Mouse (Mus musculus) midbrain, embryonic 13.5 days (tissue): ENCODE results near the gene Alox8. TPM values are rescaled to one million over a fixed set of nuclear protein-coding genes. Genes with fewer than 3 reads are reported as not detected.
A peak's percentile ranks its signal among the peaks of the same experiment; 100 is the strongest.

Experiments used
- ATAC-seq: fragments of 200-750 bp; cut with Nextera tagmentation; 2 replicates; pipeline ENCODE4 v1.8.0; 2017; ENCODE audit warnings: mild to moderate bottlenecking, moderate TSS enrichment, moderate library complexity
- H3K27ac ChIP-seq: fragments of 300-500 bp; sonication (generic); 2 replicates; pipeline ENCODE4 v1.5.1; 2015; ENCODE audit warnings: inconsistent platforms, mild to moderate bottlenecking, moderate library complexity
- H3K27me3 ChIP-seq: fragments of 300-500 bp; sonication (generic); 2 replicates; pipeline ENCODE4 v1.6.1; 2015; ENCODE audit warnings: mild to moderate bottlenecking, inconsistent platforms
- H3K36me3 ChIP-seq: fragments of 300-500 bp; sonication (generic); 2 replicates; pipeline ENCODE4 v1.6.1; 2015; ENCODE audit warnings: mild to moderate bottlenecking, inconsistent platforms
- H3K4me1 ChIP-seq: fragments of 300-500 bp; sonication (generic); replicated peaks from 2 replicates; pipeline ENCODE4 v1.6.1; 2015; ENCODE audit warnings: inconsistent platforms
- H3K4me2 ChIP-seq: fragments of 300-500 bp; sonication (generic); replicated peaks from 2 replicates; pipeline ENCODE4 v1.6.1; 2015; ENCODE audit warnings: moderate library complexity, mild to moderate bottlenecking, inconsistent platforms
- H3K4me3 ChIP-seq: fragments of 300-500 bp; sonication (generic); replicated peaks from 2 replicates; pipeline ENCODE4 v1.5.1; 2015; ENCODE audit warnings: mild to moderate bottlenecking, inconsistent platforms
- H3K9ac ChIP-seq: fragments of 300-500 bp; sonication (generic); replicated peaks from 2 replicates; pipeline ENCODE4 v1.6.1; 2015; ENCODE audit warnings: mild to moderate bottlenecking, inconsistent platforms
- H3K9me3 ChIP-seq: fragments of 300-500 bp; sonication (generic); 2 replicates; pipeline ENCODE4 v1.6.1; 2016; ENCODE audit warnings: mild to moderate bottlenecking, inconsistent platforms
- WGBS: fragments of 180-500 bp; shearing (Covaris S2); methylation state at CpG from one replicate; pipeline ENCODE4 v1.1.7; 2015; 5-methylcytosine and 5-hydroxymethylcytosine counted together
- polyA plus RNA-seq: library from polyadenylated mRNA; unstranded; fragments of >200 nt; fragmentation: Nextera tagmentation; extraction: Ambion mirVana; gene quantifications from 2 replicates; pipeline ENCODE4 v1.2.1, GENCODE M21; 2015

Gene Alox8
- polyA plus RNA-seq, 1 experiment from 2014 or later = 0.07 TPM

DNA sequence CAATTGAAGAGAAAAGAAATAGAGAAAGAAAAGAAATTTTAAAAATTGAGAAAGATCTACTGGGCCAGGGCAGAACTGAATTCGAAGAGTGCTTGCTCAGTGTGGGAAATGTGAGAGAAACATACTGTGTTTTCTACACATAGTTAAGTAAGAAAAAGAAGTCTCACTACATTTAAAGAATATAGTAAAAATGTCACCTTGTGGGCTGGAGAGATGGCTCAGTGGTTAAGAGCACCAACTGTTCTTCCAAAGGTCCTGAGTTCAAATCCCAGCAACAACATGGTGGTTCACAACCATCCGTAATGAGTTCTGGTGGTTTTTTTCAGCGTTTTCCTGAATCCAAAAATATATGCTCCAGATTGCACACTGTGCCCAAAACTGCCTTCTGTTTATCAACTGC is 19.1 kb downstream of the Alox8 start:
- Histone ChIP-seq H3K9me3 (no peaks in the 10 kb centered on the region), H3K4me1 (no peaks in the 10 kb centered on the region), H3K4me2 (no peak overlapping the region), H3K27ac (no peak overlapping the region), H3K27me3 (no peaks in the 10 kb centered on the region), H3K4me3 (no peak overlapping the region), H3K9ac (no peak overlapping the region), H3K36me3 (no peaks in the 10 kb centered on the region)
- WGBS = 77% methylated on average over 3 of the region's 3 CpGs
- ATAC-seq = no peak

DNA sequence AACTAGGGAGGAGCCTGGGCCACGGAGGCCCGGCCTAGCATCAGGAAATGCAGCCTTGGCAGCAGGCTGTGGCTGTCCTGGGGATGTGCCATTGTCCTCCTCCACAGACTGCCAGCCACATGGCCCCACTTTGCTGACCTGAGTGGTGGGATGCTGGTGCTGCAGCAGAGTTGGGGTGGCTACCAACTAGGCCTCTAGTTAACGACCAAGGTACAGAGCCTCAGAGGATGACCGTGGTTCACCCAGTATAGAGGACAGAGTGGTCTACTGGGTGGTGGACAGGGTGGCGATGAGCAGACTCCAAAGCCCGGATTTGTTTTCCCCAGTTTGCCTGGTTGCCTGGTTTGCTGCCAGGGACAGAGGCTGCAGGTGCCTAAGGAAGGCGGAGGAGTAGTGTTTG is 22.9 kb downstream of the Alox8 start:
- H3K4me3 ChIP-seq = no peak overlapping the region
- H3K9me3 ChIP-seq = no peaks in the 10 kb centered on the region
- H3K36me3 ChIP-seq = no peaks in the 10 kb centered on the region
- H3K4me2 ChIP-seq = no peak overlapping the region
- 91% methylated on average over 7 of the region's 7 CpGs for WGBS
- H3K27ac ChIP-seq = no peak overlapping the region
- H3K27me3 ChIP-seq = no peaks in the 10 kb centered on the region
- no peak for ATAC-seq
- no peak overlapping the region for H3K9ac ChIP-seq
- H3K4me1 ChIP-seq = no peaks in the 10 kb centered on the region

DNA sequence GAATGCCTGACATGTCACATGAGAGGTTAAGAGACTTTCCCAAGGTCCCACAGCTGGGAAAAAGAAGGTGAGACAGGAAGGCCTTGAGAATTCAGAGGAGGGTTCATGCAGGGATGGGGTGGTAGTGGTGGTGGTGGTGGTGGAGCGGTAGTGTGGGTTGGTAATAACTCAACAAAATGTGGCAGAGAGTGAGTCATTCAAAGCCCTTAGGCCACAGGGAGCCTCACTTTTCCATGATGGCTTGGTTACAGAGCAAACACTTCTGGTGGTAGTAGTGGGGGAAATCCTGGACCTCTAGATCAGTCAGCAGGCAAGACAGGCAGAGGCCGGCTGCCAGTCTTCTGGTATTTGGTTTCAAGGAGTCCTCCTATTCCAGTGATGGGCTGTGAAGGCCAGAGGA is 25.0 kb downstream of the Alox8 start:
- H3K9me3 ChIP-seq = no peaks in the 10 kb centered on the region
- H3K4me2 ChIP-seq = no peak overlapping the region
- ATAC-seq = no peak
- H3K36me3 ChIP-seq = no peaks in the 10 kb centered on the region
- H3K9ac ChIP-seq = no peak overlapping the region
- WGBS = 92% methylated on average over 2 of the region's 2 CpGs
- no peak overlapping the region for H3K4me3 ChIP-seq
- H3K27me3 ChIP-seq = no peaks in the 10 kb centered on the region
- no peak overlapping the region for H3K27ac ChIP-seq
- H3K4me1 ChIP-seq = no peaks in the 10 kb centered on the region

DNA sequence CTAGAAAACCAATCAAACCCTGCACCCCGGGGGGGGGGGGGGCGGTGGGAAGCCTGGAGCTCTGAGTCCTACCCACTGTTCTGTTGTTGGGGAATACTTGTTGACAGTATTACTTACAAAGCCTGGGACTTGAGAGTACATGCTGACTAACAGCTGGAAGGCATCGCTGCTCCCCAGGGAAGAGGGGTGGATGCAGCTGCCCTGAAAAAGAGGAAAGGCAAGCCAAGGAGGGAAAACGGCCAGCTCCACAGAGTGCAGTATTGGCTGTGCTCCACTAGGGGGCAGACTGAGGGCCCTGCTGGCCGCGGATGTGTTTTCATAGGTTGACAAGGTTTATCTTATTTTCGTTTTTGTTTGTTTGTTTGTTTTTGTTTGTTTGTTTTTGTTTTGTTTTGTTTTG is 26.0 kb downstream of the Alox8 start:
- Histone ChIP-seq H3K36me3 (no peaks in the 10 kb centered on the region), H3K27ac (no peak overlapping the region), H3K4me3 (no peak overlapping the region), H3K9ac (no peak overlapping the region), H3K27me3 (no peaks in the 10 kb centered on the region), H3K4me1 (no peaks in the 10 kb centered on the region), H3K4me2 (no peak overlapping the region), H3K9me3 (no peaks in the 10 kb centered on the region)
- ATAC-seq = no peak
- 30% methylated on average over 7 of the region's 7 CpGs for WGBS

DNA sequence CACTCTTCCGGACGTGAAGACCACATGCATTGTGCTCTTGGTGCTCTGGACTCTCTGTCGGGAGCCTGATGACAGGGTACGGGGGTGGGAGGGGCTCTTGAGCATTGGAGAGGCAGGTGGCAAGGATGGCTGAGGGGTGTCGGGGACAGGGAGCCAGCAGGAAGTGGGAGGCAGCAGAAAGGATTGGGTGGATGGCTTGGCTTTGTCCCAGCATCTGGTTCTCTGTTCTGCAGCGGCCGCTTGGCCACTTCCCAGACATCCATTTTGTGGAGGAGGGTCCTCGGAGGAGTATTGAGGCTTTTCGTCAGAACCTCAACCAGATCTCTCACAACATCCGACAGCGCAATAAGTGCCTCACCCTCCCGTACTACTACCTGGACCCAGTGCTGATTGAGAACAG is 28.3 kb downstream of the Alox8 start:
- Histone ChIP-seq H3K4me2 (no peak overlapping the region), H3K4me3 (no peak overlapping the region), H3K36me3 (no peaks in the 10 kb centered on the region), H3K4me1 (no peaks in the 10 kb centered on the region), H3K27me3 (no peaks in the 10 kb centered on the region), H3K27ac (no peak overlapping the region), H3K9ac (no peak overlapping the region), H3K9me3 (no peaks in the 10 kb centered on the region)
- WGBS = 94% methylated on average over 12 of the region's 12 CpGs
- ATAC-seq = no peak

DNA sequence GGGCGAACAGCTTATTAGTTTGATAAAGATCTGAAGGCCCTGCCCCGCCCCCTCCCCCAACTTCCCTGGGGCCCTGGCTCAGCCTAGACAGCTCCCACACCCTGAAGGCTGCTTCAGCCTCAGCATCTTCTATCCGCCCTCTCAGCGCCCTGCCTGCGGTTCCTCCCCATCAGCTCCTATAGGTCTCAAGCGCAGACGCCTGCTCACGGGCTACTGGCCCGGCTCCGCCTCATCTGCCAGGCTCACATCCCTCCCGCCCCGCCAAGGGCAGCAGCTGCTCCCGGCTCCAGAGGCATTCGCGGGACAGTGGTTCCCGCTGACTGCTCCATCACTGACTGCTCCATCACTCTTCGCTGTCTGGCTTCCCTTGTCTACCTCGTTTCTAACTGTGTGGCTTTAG is 40.8 kb downstream of the Alox8 start, which contains the start of gene Alox12b:
Gene Alox12b (plus strand): TSS at position 190 of the 400 bp plus-strand sequence.
- peak; percentile 83 for ATAC-seq
- no peaks in the 10 kb centered on the region for H3K9me3 ChIP-seq
- peaks cover 10% of the 10 kb centered on the region for H3K4me1 ChIP-seq
- no peaks in the 10 kb centered on the region for H3K36me3 ChIP-seq
- H3K4me3 ChIP-seq = peak within 1 kb of the TSS; percentile 26
- H3K27ac ChIP-seq = no peak within 1 kb of the TSS
- peak within 1 kb of the TSS; percentile 54; the same call in 1 of the 2 replicates for H3K9ac ChIP-seq
- peak within 1 kb of the TSS; percentile 51 for H3K4me2 ChIP-seq
- H3K27me3 ChIP-seq = peaks cover 30% of the 10 kb centered on the region
- WGBS = 2% methylated on average over 18 of the region's 18 CpGs

DNA sequence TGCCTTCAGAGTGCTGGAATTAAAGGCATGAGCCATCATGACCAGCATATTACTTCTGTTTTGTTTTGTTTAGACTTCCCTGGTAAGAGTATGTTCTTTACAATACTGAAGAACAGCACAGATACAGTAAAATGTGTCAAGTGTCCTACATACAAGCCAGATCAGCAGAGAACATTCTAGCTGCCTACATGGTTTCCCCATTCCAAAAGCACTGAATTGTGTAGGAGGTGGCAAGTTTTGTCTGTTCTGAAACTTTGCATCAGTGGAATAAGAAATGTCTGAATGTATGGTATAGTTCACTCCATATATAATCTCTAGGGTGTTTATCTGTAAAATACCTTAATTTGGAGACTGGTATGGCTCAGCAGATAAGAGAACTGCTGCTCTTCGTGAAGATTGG is 42.3 kb downstream of the Alox8 start:
- H3K4me3 ChIP-seq = no peak overlapping the region
- no peak for ATAC-seq
- no peaks in the 10 kb centered on the region for H3K9me3 ChIP-seq
- no peak overlapping the region for H3K27ac ChIP-seq
- WGBS = 44% methylated on average over 1 of the region's 1 CpGs
- no peak overlapping the region for H3K9ac ChIP-seq
- no peak overlapping the region for H3K4me2 ChIP-seq
- H3K4me1 ChIP-seq = peaks cover 10% of the 10 kb centered on the region
- H3K36me3 ChIP-seq = no peaks in the 10 kb centered on the region
- peaks cover 30% of the 10 kb centered on the region for H3K27me3 ChIP-seq

DNA sequence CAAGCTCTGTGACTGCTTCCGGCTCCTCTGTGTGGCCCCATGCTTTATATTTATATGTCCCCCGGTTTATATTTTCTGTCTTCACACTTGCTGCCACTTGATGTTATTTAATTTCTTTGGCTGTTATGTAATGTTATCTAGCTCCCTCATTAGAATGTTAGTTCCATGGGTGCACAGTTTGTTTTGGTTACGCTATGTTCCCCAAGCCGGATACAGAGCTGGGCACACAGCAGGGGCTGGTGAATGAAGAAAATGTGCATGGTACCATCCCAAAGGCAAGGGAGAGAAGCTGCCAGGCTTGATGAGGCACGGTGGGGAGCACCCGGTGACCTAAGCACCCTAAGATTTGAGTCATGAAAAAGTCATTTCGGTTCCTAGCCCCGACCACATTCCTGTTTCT is 43.8 kb downstream of the Alox8 start:
- no peaks in the 10 kb centered on the region for H3K9me3 ChIP-seq
- H3K27me3 ChIP-seq = peaks cover 27% of the 10 kb centered on the region
- ATAC-seq = no peak
- no peak overlapping the region for H3K27ac ChIP-seq
- H3K4me1 ChIP-seq = peaks cover 10% of the 10 kb centered on the region
- 85% methylated on average over 8 of the region's 8 CpGs for WGBS
- no peaks in the 10 kb centered on the region for H3K36me3 ChIP-seq
- H3K4me2 ChIP-seq = no peak overlapping the region
- H3K9ac ChIP-seq = no peak overlapping the region
- H3K4me3 ChIP-seq = no peak overlapping the region

DNA sequence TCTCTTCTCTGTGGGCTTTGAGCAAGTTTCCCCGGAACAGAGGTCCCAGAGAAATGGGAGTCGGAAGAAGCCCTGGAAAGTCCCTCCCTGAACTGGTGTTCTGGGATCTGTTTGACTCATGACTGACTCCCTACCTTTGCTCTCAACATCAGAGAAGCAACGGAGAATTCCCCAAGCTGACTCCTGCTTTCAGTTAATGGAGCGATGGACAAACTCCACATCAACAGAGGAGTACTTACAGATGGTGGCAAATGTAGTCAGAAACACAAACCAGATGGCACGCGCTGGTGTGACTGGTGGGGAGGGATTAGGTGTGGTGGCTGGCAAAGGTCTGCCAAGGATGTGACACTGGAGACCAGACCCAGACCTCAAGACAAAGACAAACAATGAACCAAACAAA is 46.6 kb downstream of the Alox8 start:
- Histone ChIP-seq H3K4me1 (no peaks in the 10 kb centered on the region), H3K9ac (no peak overlapping the region), H3K9me3 (no peaks in the 10 kb centered on the region), H3K4me2 (peak overlapping the region; percentile 24), H3K27ac (no peak overlapping the region), H3K4me3 (no peak overlapping the region), H3K36me3 (no peaks in the 10 kb centered on the region), H3K27me3 (no peaks in the 10 kb centered on the region)
- 67% methylated on average over 6 of the region's 6 CpGs for WGBS
- ATAC-seq = no peak

DNA sequence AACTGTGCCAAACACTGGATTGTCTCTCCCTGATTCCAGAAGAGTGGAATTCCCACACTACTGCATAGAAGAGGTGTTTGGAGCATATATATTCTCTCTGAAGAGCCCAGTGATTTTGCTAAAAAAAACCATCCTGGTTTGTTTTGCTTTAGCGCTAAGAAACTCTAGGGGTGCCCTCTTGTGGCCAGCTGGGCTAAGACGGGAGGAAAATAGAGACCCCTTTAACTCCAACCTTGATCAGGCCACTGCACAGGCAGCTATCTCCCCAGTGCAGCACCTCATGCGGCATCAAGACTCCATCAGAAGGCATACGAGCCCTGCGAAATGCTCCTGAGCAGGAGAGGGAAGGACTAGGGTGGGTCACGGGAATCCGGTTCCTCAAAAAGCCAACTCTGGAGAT is 47.2 kb downstream of the Alox8 start:
- no peak overlapping the region for H3K4me3 ChIP-seq
- no peaks in the 10 kb centered on the region for H3K36me3 ChIP-seq
- H3K9ac ChIP-seq = no peak overlapping the region
- 9% methylated on average over 7 of the region's 7 CpGs for WGBS
- H3K9me3 ChIP-seq = no peaks in the 10 kb centered on the region
- H3K27ac ChIP-seq = no peak overlapping the region
- 0 out of 2 replicates have a peak, but pooled peaks have one; percentile 43 for ATAC-seq
- peak overlapping the region; percentile 24 for H3K4me2 ChIP-seq
- H3K27me3 ChIP-seq = no peaks in the 10 kb centered on the region
- H3K4me1 ChIP-seq = no peaks in the 10 kb centered on the region

DNA sequence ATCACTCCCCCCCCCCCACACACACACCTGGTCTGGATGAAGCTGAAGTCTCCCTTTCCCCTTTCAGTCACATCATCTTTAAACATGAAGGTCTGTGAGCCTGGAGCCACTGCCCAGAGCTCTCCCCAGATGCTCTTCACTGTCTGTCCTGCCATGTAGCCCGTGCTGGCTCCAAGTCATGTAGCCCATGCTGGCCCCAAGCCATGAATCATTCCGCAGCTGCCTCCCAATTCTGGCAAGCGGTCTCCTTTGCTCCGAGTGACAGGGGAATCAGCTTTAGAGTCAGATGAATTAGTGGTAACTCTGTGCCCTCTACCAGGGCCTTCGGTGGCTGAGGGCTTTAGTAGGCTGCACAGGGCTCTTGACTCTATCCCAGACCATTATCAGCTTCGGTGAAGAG is 47.9 kb downstream of the Alox8 start:
- Histone ChIP-seq H3K9me3 (no peaks in the 10 kb centered on the region), H3K4me1 (no peaks in the 10 kb centered on the region), H3K4me3 (no peak overlapping the region), H3K9ac (no peak overlapping the region), H3K27me3 (no peaks in the 10 kb centered on the region), H3K4me2 (no peak overlapping the region), H3K27ac (no peak overlapping the region), H3K36me3 (no peaks in the 10 kb centered on the region)
- 79% methylated on average over 6 of the region's 6 CpGs for WGBS
- ATAC-seq = no peak

DNA sequence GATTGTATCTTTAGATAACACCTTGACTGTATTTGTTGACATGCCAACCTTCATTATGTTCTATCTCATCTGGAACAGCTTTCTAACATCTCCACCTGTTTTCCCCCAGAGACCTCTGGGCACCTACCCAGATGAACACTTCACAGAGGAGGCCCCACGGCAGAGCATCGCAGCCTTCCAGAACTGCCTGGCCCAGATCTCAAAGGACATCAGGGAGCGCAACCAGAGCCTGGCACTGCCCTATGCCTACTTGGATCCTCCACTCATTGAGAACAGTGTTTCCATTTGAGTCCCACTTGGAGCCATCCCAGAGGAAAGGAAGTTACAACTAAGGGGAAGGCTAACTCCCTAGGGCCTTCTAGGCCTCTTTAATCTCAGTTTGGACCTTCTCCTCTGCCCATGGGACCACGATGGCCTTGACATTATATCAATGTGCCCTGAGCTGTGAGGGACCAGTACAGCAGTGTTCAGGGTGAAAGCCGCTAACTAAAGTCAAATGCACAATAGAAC is 49.1 kb downstream of the Alox8 start:
- no peak for ATAC-seq
- no peak overlapping the region for H3K27ac ChIP-seq
- WGBS = 87% methylated on average over 5 of the region's 5 CpGs
- H3K9me3 ChIP-seq = no peaks in the 10 kb centered on the region
- no peak overlapping the region for H3K9ac ChIP-seq
- H3K4me2 ChIP-seq = no peak overlapping the region
- H3K36me3 ChIP-seq = no peaks in the 10 kb centered on the region
- H3K4me3 ChIP-seq = no peak overlapping the region
- H3K27me3 ChIP-seq = no peaks in the 10 kb centered on the region
- H3K4me1 ChIP-seq = no peaks in the 10 kb centered on the region

DNA sequence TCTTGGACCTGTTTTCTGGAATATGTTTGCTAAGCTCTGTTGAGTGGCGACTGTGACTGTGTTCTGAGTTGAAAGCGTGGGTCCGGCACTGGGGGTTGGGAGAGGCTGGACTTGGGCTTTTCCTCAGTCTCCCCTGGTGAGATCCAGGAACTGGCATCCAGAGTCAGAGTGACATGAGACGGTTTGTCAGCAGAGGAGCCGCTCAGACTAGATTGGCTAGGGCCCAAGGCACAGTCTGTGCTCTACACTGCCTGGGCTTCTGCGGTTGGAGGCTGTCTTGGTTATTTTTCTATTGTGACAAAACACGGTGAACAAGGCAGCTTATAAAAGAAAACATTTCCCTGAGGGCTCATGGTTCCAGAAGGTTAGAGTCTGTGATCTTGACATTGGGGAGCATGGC is 50.1 kb downstream of the Alox8 start:
- ATAC-seq = no peak
- Histone ChIP-seq H3K9me3 (no peaks in the 10 kb centered on the region), H3K9ac (no peak overlapping the region), H3K4me2 (no peak overlapping the region), H3K27me3 (no peaks in the 10 kb centered on the region), H3K27ac (no peak overlapping the region), H3K4me1 (no peaks in the 10 kb centered on the region), H3K36me3 (no peaks in the 10 kb centered on the region), H3K4me3 (no peak overlapping the region)
- 77% methylated on average over 7 of the region's 7 CpGs for WGBS
